In genomic region chr12:51688546-51688945, GRCm38 (mm10) we compare ENCODE assay signal across 11 mouse cellular contexts.
"Had no signal": no experiment of that assay in that cellular context is flagged by ENCODE, and none has a peak within 500 bp of the region (broad histone marks: within the 10 kb centered on the region; RNA-seq: fewer than 3 reads in every experiment).

No protein-coding gene starts in this region.

- H3K27me3 ChIP-seq: intestine, embryonic 15.5 days; liver, embryonic 12.5 days; lung, embryonic 15.5 days; midbrain, embryonic 12.5 days; neural tube, embryonic 15.5 days had no signal

- H3K36me3 ChIP-seq: intestine, embryonic 15.5 days; liver, embryonic 12.5 days; lung, embryonic 15.5 days; midbrain, embryonic 12.5 days; neural tube, embryonic 15.5 days had no signal

- H3K4me2 ChIP-seq: intestine, embryonic 15.5 days; lung, embryonic 15.5 days; midbrain, embryonic 12.5 days; neural tube, embryonic 15.5 days had no signal

- H3K27ac ChIP-seq: intestine, embryonic 15.5 days; limb, embryonic 10.5 days; liver, embryonic 12.5 days; lung, embryonic 15.5 days; midbrain, embryonic 12.5 days; neural tube, embryonic 15.5 days had no signal

- H3K9me3 ChIP-seq: intestine, embryonic 15.5 days; limb, embryonic 10.5 days; liver, embryonic 12.5 days; lung, embryonic 15.5 days; midbrain, embryonic 12.5 days; neural tube, embryonic 15.5 days had no signal

- H3K9ac ChIP-seq: intestine, embryonic 15.5 days; liver, postnatal 0 days; lung, embryonic 15.5 days; midbrain, embryonic 12.5 days; neural tube, embryonic 15.5 days had no signal

- DNase-seq: kidney, adult 18-20 months; kidney, postnatal 14 days; liver, postnatal 0 days; right cerebral cortex, adult 18-20 months; spleen, adult 18-20 months had no signal

- ATAC-seq: intestine, embryonic 15.5 days; liver, embryonic 12.5 days; liver, postnatal 0 days had no signal

- H3K4me3 ChIP-seq: intestine, embryonic 15.5 days; limb, embryonic 10.5 days; liver, embryonic 12.5 days; lung, embryonic 15.5 days; midbrain, embryonic 12.5 days; neural tube, embryonic 15.5 days had no signal
